Mouse (Mus musculus) kidney, postnatal 4 days (tissue): ENCODE measurements at regions not wholly inside any gene's neighbourhood (a gene's known extent, or its start where the extent isn't known, plus 50 kb on each side); places are given as distances from the start of the nearest gene placed in this dataset.

ENCODE experiments used
- DNase-seq, 2 experiments: peaks; one replicate each; pipeline ENCODE4 v3.0.0; 2021; ENCODE audit warnings: mixed read lengths in 2 of 2

DNA sequence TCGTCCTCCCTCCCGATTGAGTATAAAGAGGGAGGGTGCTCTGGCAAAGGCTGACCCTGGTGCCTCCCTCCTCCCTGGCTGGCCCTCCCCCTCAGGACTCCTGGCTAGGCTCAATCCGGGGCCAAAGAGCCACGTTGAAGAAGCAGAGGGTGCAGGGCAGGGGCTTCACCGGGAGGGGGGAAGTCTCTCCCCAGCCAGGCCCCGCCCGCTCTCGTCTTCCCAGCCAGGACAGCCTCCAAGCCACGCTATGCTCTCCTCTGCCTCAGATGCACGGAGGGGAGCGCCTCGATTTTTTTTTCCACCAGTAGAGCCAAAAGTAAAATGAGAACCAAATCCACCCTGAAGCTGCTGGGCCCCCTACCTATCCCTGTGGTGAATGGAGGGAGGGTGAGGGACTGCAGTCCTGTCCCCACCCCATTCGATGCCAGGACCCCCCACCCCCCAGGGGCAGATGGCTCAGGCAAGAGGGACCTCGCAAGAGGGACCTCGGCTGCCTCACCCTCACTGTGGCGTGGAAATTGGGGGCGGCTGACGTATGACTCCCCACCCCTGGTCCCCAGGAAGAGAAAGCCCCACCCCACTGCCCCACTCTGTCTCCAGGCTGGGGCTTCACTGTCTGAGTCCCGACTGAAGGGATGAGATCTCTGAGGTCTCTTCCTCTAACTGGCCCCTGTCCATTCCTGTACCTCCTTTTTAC, 53.2 kb upstream of the Col1a1 start:
- peak; percentile 65 to 70 for DNase-seq

DNA sequence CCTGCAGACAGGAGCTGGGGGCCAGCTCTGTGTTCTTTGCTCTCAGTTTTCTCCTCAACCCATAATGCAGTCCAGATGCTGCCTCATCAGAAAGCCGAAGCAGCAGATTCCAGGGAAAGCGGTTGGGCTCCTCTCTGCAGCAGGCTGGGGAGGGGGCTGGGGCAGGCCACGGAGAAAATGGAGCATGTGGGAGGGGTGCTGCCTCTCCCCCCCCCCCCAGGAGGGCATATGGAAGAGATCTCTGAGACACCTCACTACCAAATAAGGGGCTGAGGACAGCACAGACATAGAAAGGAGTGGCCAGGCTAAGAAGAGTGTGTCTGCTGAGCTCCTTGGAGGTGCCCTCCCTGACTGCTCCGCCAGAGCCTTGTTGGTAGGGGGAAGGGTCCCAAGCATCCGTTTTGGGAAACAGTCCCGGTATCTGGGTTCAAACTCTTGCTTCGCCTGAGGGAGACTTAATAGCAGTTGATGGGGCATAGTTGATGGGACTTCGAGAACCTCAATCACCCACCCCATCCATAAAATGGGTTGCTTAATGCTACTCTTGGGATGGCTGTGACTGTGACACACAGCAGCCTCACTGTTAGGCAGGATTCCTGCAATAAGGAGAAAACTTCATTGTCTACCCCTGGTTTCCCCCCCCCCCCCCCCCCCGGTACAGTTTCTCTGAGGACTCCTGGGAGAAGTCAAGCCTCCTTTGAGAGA, 53.9 kb upstream of the Col1a1 start:
- DNase-seq: peak; percentile 66 to 77

DNA sequence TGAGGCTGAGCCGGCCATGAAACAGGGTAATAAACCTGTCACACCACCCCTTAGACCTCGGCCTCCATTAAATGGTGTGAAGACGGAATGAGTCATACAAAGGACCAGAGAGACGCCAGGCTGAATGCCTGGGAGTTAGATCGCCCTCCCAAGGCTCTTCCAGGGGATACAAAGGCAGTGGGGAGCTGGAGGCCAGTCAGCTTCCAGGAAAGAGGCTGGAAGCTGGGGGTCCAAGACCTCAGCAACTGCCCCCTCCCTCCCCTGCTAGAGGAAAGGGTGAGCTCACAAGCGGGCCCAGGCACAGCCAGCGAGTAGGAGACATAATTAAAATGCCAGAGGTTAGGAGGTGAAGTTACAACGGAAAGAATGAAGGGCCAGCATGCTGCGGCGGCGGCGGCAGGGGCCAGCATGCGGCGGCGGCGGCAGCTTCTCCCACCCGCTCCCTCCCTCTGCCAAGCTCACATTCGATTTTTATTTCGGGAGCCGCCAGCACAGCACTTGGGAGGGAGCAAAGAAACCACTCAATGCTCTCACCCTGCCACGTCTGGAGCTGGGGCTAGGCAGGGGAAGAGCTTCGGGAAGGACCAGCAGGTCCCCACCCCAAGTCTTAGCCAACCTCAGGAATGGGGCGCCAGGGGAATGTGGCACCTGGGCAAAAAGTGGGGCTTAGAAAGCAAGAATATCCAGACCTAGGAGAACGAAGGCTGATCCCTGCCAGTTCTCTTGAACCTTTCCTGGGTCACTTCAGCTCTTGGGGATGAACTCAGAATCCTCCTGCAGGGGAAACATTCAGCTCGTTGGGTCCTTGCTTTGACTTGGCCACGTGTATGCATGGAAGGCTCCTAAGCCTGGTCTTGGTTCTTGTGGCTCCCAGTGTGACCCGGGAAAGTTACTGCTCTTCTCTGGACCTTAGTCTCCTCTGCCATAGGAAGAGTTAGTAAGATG, 54.9 kb upstream of the Col1a1 start:
- DNase-seq: peak; percentile 51 to 66

DNA sequence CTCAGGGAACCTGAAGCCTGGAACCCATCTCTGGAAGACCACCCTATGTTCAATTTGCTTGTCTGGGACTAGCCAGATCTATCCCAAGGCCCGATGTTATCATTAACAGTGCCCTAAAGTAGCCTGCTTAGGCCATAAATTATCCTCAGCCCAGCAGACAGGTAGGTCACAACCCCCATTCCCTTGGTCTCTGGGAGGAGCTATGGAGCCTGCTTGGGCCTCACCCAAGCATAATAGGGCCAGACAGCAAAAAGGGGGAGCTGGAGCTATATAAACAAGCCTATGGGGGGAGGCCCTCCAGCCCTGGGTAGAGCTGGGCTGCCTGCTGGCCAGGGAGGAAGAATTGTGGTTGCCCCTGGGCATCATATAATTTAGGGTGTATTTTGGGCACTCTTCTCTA, 59.3 kb upstream of the Col1a1 start:
- peak; percentile 42 to 61 for DNase-seq

DNA sequence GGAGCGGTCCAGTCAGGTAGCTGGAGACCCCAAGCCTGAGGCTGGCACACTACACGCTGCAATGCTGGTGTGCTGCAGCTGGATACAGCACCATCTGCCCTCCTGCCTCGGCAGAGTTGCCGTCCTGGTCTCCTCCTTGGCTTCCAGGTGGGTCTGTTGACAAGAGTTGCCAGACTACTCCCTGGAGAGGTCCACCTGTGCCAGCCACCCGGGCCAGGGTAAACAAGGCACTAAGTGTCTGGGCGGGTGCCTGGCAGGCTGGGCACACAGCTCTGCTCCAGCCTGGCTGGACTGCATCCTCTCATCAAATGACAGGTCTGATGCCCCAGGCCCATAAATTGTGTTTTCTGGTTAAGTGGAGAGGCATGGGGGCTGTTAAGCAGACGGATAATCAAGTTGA, 61.0 kb upstream of the Col1a1 start:
- no peak for DNase-seq

DNA sequence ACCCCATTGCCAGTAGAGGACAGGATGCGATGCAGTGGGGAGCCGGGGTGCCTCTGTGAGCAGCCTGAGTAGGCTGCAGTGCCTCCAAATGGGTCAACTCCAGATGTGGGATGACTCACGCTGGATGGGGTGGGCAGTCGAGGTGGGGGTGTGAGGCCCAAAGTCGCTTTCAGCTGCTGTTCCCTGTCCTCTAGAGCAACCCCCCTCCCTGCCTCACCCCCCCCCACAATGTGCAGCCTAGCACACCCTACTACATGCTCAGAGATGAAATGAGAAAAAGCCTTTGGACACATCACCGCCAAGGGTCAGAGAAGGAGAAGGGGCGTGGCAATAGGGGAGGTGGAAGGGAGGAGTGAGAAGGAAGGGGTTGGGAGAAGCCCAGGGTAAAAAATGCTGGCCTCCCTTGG, 61.9 kb upstream of the Col1a1 start:
- DNase-seq: peak; percentile 53 to 67

DNA sequence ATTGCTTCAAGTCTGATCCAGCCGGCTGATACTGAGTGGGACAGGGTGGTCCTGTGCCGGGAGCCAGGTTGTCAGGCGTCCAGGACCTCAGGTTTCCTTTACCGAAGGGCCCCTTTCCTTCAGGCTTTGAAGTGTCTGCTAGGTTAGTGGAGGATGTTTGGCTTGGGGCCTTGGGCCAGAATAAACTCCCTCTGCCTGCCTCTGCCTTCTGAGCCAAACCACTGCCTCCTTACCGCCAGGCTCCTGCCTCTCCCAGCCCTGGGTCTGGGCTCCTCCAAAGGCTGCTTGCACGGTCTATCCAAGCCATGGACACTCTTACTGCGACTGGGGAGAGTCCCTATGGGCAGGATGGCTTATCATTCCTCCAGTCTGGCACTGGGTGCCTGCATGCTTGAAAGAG, 62.3 kb upstream of the Col1a1 start:
- peak; percentile 25 to 44 for DNase-seq

DNA sequence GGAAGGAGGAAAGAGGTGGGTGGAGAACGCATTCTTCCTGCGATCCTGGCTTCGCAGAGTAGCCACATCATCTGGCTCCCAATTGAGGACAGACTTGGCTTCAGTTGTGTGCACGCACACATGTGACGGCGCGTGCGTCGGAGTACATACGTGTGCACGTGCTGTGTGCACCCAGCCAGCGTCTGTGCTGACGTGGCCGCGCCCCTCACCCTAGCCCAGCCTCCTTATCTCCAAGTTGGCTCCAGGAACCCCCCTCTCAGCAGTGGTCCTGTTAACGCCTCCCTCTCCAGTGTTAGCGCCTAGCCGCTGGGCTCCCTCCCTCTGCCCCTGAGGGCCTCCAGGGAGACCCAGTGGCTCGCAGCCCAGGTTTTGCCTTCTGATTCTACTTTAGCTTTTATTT, 63.1 kb upstream of the Col1a1 start:
- peak; percentile 79 to 88 for DNase-seq

DNA sequence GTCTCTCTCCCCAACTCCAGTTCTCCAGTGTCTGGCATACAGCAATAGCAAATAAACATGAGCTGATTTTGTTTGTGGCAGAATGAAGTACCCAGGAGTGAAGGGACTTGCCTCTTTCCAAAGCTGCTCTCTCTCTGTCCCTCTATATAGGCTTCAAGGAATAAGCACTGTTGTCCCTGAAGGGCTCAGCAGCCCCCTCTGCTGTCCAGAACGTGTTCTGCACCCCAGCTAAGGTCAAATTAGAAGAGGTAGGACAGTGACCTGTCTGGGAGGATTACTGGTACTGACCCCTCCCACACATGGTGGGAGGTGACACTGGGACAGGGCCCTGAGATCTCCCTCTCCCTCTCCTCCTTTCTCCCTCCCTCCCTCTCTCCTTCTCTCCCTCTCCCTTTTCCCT, 65.7 kb upstream of the Col1a1 start:
- DNase-seq: peak; percentile 86 to 87

DNA sequence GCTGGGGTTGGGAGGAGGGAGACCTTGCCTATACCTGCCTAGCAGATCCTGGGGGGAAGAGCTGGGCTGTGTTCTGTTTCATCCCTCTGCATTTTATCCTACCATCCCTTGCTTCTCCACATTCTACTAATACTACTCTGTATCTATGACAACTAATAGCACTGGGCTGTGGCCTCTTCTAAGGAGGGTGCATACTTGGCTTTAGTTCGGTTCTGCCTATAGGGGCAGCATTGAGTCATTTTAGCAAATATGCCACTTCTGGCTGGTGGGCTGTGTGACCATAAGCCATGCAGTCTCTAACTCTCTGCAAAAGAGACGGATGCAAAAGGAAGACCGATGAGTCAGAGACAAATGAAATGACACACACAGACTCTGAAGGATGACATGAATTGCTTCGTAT, 66.2 kb upstream of the Col1a1 start:
- peak; percentile 50 to 68 for DNase-seq

DNA sequence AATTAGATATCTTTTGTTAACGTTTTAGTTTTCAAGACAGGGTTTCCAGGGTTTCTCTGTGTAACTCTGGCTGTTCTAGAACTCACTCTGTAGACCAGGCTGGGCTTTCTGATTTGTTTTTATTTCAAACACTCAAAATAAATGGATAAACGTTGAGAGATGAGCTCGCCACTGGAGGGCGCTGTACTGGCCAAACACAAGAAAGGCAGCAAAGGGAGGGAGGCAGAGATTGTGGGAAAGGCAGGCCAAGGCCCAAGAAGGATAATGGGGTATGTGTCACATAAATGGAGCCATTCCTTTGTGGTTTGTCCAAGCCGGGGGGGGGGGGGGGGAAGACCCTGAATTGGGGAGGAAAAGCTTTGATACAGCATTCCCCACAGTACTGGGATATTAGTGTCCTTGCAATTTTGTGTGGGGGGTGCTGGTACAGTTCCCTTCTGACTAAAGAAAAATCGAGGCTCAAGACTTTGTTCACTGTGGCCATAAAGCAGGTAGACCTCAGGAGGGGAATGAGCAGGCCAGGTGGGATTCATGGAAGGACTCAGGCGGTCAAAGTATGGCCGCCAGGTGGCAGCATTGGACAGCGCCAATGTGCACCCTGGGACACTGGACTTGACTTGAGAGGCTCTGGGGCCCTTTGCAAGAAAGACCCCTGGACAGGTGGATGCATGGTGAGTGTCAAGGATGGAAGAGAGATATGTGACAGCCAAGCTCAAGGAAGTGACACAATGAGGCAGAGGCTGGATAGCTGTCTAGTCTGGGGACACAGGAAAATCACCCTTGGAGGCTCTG, 69.7 kb upstream of the Col1a1 start:
- peak; percentile 92 to 93 for DNase-seq

DNA sequence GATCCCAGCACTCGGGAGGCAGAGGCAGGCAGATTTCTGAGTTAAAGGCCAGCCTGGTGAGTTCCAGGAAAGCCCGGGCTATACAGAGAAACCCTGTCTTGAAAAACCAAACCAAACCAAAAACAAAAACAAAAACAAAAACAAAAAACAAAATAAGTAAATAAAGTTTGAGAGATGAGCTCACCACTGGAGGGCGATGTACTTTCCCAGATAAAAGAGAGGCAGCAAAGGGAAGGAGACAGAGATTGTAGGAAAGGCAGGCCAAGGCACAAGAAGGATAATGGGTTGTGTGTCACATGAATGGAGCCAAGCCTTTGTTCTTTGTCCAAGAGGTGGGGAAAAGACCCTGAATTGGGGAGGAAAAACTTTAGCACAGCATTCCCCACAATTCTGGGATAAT, 67.6 kb upstream of the Tmem92 start:
- no peak for DNase-seq

DNA sequence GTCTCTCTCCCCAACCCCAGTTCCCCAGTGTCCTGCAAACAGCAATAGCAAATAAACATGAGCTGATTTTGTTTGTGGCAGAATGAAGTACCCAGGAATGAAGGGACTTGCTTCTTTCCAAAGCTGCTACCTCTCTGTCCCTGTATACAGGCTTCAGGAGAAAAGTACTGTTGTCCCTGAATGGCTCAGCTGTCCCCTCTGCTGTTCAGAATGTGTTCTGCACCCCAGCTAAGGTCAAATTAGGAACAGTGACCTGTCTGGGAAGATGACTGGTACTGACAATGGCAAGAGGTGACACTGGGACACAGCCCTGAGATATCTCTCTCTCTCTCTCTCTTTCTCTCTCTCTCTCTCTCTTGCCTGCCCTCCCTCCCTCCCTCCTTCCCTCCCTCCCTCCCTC, 56.6 kb upstream of the Tmem92 start:
- peak; percentile 6 to 12 for DNase-seq

DNA sequence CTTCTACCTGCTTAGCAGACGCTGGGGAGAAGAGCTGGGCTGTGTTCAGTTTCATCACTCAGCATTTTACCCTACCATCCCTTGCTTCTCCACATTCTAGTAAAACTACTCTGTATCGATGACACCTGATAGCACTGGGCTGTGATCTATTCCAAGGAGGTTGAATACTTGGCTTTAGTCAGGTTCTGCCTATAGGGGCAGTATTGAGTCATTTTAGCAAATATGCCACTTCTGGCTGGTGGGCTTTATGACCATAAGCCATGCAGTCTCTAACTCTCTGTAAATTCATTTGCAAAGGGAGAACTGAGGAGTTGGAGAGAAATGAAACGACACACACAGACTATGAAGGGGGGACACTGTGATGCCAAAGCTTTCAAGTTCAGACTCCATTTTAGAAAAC, 55.6 kb upstream of the Tmem92 start:
- no peak for DNase-seq

DNA sequence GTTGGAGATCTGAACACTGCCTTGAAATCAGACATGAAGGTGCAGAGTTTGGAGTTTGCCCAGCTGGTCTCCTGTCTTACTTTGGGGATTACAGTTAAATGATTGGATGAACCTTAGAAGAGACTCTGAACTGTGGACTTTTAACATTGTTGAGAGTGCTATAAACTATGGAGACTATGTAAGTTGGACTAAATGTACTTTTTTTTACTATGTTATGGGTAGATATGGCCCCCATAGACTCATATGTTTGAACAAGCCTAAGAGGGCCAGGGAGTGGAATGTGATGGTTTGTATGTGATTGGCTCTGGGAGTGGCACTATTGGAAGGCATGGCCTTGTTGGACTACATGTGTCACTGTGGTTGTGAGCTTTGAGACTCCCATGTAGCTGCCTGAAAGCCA, 53.8 kb upstream of the Tmem92 start:
- no peak for DNase-seq

DNA sequence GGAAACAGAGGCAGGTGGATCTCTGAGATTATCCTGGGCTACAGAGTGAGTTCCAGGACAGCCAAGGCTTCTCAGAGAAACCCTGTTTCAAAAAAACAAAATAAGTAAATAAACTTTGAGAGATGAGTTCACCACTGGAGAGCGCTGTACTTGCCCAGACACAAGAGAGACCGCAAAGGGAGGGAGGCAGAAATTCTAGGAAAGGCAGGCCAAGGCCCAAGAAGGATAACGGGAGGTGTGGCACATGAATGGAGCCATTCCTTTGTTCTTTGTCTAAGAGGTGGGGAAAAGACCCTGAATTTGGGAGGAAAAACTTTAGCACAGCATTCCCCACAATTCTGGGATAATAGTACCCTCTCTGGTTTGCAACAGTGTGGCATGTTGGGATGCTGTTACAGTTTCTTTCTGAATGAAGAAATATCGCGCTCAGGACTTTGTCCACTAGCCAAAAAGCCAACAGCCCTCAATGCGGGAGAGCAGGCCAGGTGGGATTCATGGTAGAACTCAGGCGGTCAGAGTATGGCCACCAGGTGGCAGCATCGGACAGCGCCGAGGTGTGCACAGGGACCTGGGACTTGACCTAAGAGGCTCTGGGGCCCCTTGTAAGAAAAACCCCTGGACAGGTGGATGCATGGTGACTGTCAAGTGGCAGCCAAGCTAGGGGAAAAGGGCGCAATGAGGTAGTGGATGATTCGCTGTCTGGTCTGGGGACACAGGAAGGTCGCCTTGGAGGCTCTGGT, 49.9 kb upstream of the Tmem92 start:
- peak; percentile 85 to 86 for DNase-seq
